Mouse (Mus musculus) stomach, postnatal 0 days (tissue): Measurements from ENCODE around the gene Exoc6.

Source experiments
- CTCF ChIP-seq: IDR thresholded peaks from 2 replicates; pipeline ENCODE4 v1.5.1; 2016; ENCODE audit warnings: antibody characterized with exemption, low read depth, mild to moderate bottlenecking, moderate library complexity
- EP300 ChIP-seq: optimal IDR thresholded peaks from 2 replicates; pipeline ENCODE3; 2016; ENCODE audit warnings: antibody characterized with exemption

DNA sequence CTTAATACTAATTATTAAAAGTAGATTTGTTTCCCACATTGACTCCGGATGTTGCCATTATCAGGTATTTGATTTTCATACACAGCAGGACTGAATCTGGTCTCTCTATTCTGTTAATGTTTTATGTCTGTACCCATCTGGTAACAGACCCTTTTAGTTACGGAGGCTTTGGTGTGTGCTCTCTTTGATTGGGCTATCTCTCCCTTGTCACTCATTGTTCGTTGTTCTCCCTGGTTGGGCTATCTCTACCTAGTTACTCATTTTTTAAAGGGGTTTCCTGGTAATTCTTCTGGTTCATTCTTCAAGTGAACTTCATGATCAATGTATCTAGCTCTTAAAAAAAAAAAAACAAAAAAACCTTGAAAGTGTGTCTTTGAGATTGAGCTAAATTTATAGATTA, 7.7 kb downstream of the Exoc6 start:
- no peak for TF ChIP-seq CTCF
- no peak for TF ChIP-seq EP300
